Mouse (Mus musculus): ENCODE data around the gene Samhd1. TPM values are rescaled to one million over a fixed set of nuclear protein-coding genes. Genes with fewer than 3 reads are reported as not detected.

The Samhd1 gene
- polyA plus RNA-seq, 1 experiment from 2014 or later: 28.1 TPM

GRCm38 (mm10) chr2:157141962-157142361 lies 6.9 kb upstream of the Samhd1 start:
- Histone ChIP-seq H3K36me3 (ENCODE audit: control insufficient read depth, insufficient read depth, low read length) (peaks cover 10% of the 10 kb centered on the region), H3K9ac (ENCODE audit: low read length) (no peak overlapping the region), H3K4me3 (ENCODE audit: low read depth, low read length) (no peak overlapping the region), H3K9me3 (ENCODE audit: control insufficient read depth, low read length) (no peaks in the 10 kb centered on the region), H3K4me1 (replicated peaks; ENCODE audit: control insufficient read depth, insufficient read depth, low read length) (no peaks in the 10 kb centered on the region), H3K4me2 (ENCODE audit: low read length) (no peak overlapping the region), H3K27me3 (replicated peaks; ENCODE audit: control insufficient read depth, insufficient read depth, low read length) (no peaks in the 10 kb centered on the region), H3K27ac (ENCODE audit: low read depth) (no peak overlapping the region)
- DNase-seq (ENCODE audit: low spot score): no peak
- whole genome bisulfite sequencing: 87% methylated on average over 4 of the region's 4 CpGs
- ATAC-seq (replicated peaks; ENCODE audit: low FRiP score, low TSS enrichment, low read depth): no peak

DNA sequence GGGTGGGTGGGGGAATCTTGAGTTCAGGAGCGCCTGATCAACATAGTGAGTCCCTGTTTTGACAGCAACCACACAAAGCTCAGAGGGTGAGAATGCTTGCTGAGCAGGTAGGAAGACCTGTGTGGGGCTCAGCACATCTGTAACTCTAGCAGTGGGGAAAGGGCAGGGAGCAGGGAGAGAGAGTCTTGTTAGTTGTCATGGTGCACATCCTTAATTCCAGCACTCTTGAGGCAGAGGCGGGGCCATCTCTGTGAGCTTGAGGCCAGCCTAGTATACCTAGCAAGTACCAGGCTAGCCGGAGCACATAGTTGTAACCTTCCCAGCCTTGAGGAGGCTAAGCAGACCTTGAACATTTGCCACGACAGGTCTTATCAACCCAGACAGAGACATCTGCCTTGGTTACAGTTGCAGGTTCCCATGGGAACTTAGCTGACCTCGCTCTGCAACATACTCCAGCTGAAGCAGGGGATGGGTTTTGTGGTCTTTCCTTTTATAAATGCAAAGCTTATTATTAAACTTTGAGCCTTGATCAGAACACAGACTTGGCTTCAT lies 4.3 kb upstream of the Samhd1 start:
- ATAC-seq (replicated peaks; ENCODE audit: low FRiP score, low TSS enrichment, low read depth) (no peak), DNase-seq (ENCODE audit: low spot score) (no peak)
- 85% methylated on average over 5 of the region's 5 CpGs for WGBS
- Histone ChIP-seq H3K4me3 (ENCODE audit: low read depth, low read length) (no peak overlapping the region), H3K9me3 (ENCODE audit: control insufficient read depth, low read length) (no peaks in the 10 kb centered on the region), H3K27ac (ENCODE audit: low read depth) (no peak overlapping the region), H3K27me3 (replicated peaks; ENCODE audit: control insufficient read depth, insufficient read depth, low read length) (no peaks in the 10 kb centered on the region), H3K9ac (ENCODE audit: low read length) (no peak overlapping the region), H3K4me1 (replicated peaks; ENCODE audit: control insufficient read depth, insufficient read depth, low read length) (no peaks in the 10 kb centered on the region; the same call in 1 of the 2 replicates), H3K36me3 (ENCODE audit: control insufficient read depth, insufficient read depth, low read length) (no peaks in the 10 kb centered on the region), H3K4me2 (ENCODE audit: low read length) (no peak overlapping the region)

GRCm38 (mm10) chr2:157138808-157139207 lies 3.7 kb upstream of the Samhd1 start:
- no peaks in the 10 kb centered on the region for H3K36me3 ChIP-seq (ENCODE audit: control insufficient read depth, insufficient read depth, low read length)
- H3K27me3 ChIP-seq (replicated peaks; ENCODE audit: control insufficient read depth, insufficient read depth, low read length): no peaks in the 10 kb centered on the region
- no peak for DNase-seq (ENCODE audit: low spot score)
- H3K4me1 ChIP-seq (replicated peaks; ENCODE audit: control insufficient read depth, insufficient read depth, low read length): no peaks in the 10 kb centered on the region; the same call in 1 of the 2 replicates
- WGBS: 82% methylated on average over 5 of the region's 5 CpGs
- no peak for ATAC-seq (replicated peaks; ENCODE audit: low FRiP score, low TSS enrichment, low read depth)
- no peak overlapping the region for H3K9ac ChIP-seq (ENCODE audit: low read length)
- H3K4me3 ChIP-seq (ENCODE audit: low read depth, low read length): no peak overlapping the region
- H3K9me3 ChIP-seq (ENCODE audit: control insufficient read depth, low read length): no peaks in the 10 kb centered on the region
- no peak overlapping the region for H3K27ac ChIP-seq (ENCODE audit: low read depth)
- no peak overlapping the region for H3K4me2 ChIP-seq (ENCODE audit: low read length)

DNA sequence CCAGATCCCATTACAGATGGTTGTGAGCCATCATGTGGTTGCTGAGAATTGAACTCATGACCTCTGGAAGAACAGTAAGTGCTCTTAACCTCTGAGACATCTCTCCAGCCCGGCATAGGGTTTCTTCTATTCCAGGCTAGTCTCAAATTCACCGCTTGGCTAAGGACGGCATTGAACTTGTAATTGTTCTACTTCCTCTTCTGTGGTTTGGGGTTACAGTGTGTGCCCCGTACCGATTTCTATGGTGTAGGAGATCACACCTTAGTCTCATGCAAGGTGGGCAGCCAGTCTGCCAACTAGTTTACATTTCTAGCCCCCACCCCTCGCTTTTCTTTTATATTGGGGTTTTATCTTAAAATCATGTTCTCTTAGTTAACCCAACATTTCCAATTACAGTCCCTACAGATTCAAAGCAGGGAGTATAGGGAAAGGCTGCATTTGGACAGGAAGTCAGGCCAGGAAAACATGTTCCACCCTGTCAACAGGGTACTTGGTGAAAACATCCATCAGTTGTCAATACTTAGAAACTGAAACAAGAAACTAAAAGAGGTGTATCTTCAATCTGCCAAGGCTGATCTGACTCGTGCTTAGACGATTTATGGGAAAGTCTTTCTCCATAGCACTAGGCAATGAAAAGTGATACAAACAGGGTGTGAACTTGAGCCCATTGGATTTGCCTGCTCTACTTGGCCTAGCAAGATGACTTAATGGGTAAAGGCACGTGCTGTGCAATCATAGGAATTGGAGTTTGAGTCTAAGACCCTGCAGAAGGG lies 3.1 kb upstream of the Samhd1 start:
- no peaks in the 10 kb centered on the region for H3K27me3 ChIP-seq (replicated peaks; ENCODE audit: control insufficient read depth, insufficient read depth, low read length)
- ATAC-seq (replicated peaks; ENCODE audit: low FRiP score, low TSS enrichment, low read depth): no peak
- no peak overlapping the region for H3K4me3 ChIP-seq (ENCODE audit: low read depth, low read length)
- H3K36me3 ChIP-seq (ENCODE audit: control insufficient read depth, insufficient read depth, low read length): no peaks in the 10 kb centered on the region
- H3K27ac ChIP-seq (ENCODE audit: low read depth): no peak overlapping the region
- no peak for DNase-seq (ENCODE audit: low spot score)
- H3K9me3 ChIP-seq (ENCODE audit: control insufficient read depth, low read length): no peaks in the 10 kb centered on the region
- no peak overlapping the region for H3K9ac ChIP-seq (ENCODE audit: low read length)
- H3K4me2 ChIP-seq (ENCODE audit: low read length): no peak overlapping the region
- H3K4me1 ChIP-seq (replicated peaks; ENCODE audit: control insufficient read depth, insufficient read depth, low read length): no peaks in the 10 kb centered on the region; the same call in 1 of the 2 replicates
- WGBS: 89% methylated on average over 9 of the region's 9 CpGs

- Histone ChIP-seq H3K4me1 (replicated peaks; ENCODE audit: control insufficient read depth, insufficient read depth, low read length) (no peaks in the 10 kb centered on the region; the same call in 1 of the 2 replicates), H3K9me3 (ENCODE audit: control insufficient read depth, low read length) (no peaks in the 10 kb centered on the region), H3K27ac (ENCODE audit: low read depth) (peak overlapping the region; percentile 24; the same call in 1 of the 2 replicates), H3K4me2 (ENCODE audit: low read length) (no peak overlapping the region), H3K36me3 (ENCODE audit: control insufficient read depth, insufficient read depth, low read length) (no peaks in the 10 kb centered on the region), H3K9ac (ENCODE audit: low read length) (no peak overlapping the region), H3K27me3 (replicated peaks; ENCODE audit: control insufficient read depth, insufficient read depth, low read length) (no peaks in the 10 kb centered on the region), H3K4me3 (ENCODE audit: low read depth, low read length) (no peak overlapping the region)
- 52% methylated on average over 2 of the region's 2 CpGs for WGBS
- ATAC-seq (replicated peaks; ENCODE audit: low FRiP score, low TSS enrichment, low read depth): no peak
- DNase-seq (ENCODE audit: low spot score): no peak
Measured at GRCm38 (mm10) chr2:157136646-157137045, 1.6 kb upstream of the Samhd1 start.

DNA sequence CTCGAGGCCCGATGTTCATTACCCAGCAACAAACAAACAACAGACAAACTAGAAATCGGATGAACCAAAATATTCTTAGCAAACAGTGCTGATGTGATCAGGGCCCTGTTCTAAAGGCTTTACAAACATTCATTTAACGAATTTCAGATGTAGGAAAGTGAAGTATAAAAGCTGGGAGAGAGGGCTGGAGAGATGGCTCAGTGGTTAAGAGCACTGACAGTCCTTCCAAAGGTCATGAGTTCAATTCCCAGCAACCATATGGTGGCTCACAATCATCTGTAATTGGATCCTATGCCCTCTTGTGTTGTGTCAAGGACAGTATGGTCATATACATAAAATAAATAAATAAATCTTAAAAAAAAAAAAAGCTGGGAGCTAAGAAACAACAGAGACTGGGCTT lies 1.1 kb upstream of the Samhd1 start:
- no peaks in the 10 kb centered on the region for H3K36me3 ChIP-seq (ENCODE audit: control insufficient read depth, insufficient read depth, low read length)
- H3K27me3 ChIP-seq (replicated peaks; ENCODE audit: control insufficient read depth, insufficient read depth, low read length): no peaks in the 10 kb centered on the region
- H3K27ac ChIP-seq (ENCODE audit: low read depth): 0 out of 2 replicates have a peak overlapping the region, but pooled peaks have one; percentile 24

GRCm38 (mm10) chr2:157135529-157136120 lies 560 bp upstream of the Samhd1 start:
- Histone ChIP-seq H3K9ac (ENCODE audit: low read length) (peak overlapping the region; percentile 64), H3K4me2 (ENCODE audit: low read length) (peak overlapping the region; percentile 74), H3K9me3 (ENCODE audit: control insufficient read depth, low read length) (no peaks in the 10 kb centered on the region), H3K36me3 (ENCODE audit: control insufficient read depth, insufficient read depth, low read length) (no peaks in the 10 kb centered on the region), H3K4me1 (replicated peaks; ENCODE audit: control insufficient read depth, insufficient read depth, low read length) (no peaks in the 10 kb centered on the region; the same call in 1 of the 2 replicates), H3K27me3 (replicated peaks; ENCODE audit: control insufficient read depth, insufficient read depth, low read length) (no peaks in the 10 kb centered on the region), H3K4me3 (ENCODE audit: low read depth, low read length) (peak overlapping the region; percentile 76), H3K27ac (ENCODE audit: low read depth) (peak overlapping the region; percentile 65)
- WGBS: 81% methylated on average over 10 of the region's 10 CpGs
- no peak for DNase-seq (ENCODE audit: low spot score)
- ATAC-seq (replicated peaks; ENCODE audit: low FRiP score, low TSS enrichment, low read depth): peak; percentile 1; the same call in 1 of the 2 replicates

More for the DNA sequence above, 1.1 kb upstream of the Samhd1 start:
- WGBS: 88% methylated on average over 4 of the region's 4 CpGs
- Histone ChIP-seq H3K9me3 (ENCODE audit: control insufficient read depth, low read length) (no peaks in the 10 kb centered on the region), H3K9ac (ENCODE audit: low read length) (no peak overlapping the region), H3K4me1 (replicated peaks; ENCODE audit: control insufficient read depth, insufficient read depth, low read length) (no peaks in the 10 kb centered on the region; the same call in 1 of the 2 replicates), H3K4me2 (ENCODE audit: low read length) (no peak overlapping the region), H3K4me3 (ENCODE audit: low read depth, low read length) (no peak overlapping the region)
- DNase-seq (ENCODE audit: low spot score) (no peak), ATAC-seq (replicated peaks; ENCODE audit: low FRiP score, low TSS enrichment, low read depth) (no peak)

GRCm38 (mm10) chr2:157134479-157134931 lies 560 bp downstream of the Samhd1 start:
- Histone ChIP-seq H3K4me2 (ENCODE audit: low read length) (peak overlapping the region; percentile 74), H3K9me3 (ENCODE audit: control insufficient read depth, low read length) (no peaks in the 10 kb centered on the region), H3K9ac (ENCODE audit: low read length) (peak overlapping the region; percentile 64), H3K27ac (ENCODE audit: low read depth) (peak overlapping the region; percentile 65), H3K4me3 (ENCODE audit: low read depth, low read length) (peak overlapping the region; percentile 76), H3K4me1 (replicated peaks; ENCODE audit: control insufficient read depth, insufficient read depth, low read length) (no peaks in the 10 kb centered on the region; the same call in 1 of the 2 replicates), H3K27me3 (replicated peaks; ENCODE audit: control insufficient read depth, insufficient read depth, low read length) (no peaks in the 10 kb centered on the region), H3K36me3 (ENCODE audit: control insufficient read depth, insufficient read depth, low read length) (no peaks in the 10 kb centered on the region)
- ATAC-seq (replicated peaks; ENCODE audit: low FRiP score, low TSS enrichment, low read depth) (peak; percentile 70), DNase-seq (ENCODE audit: low spot score) (peak; percentile 78)
- WGBS: under 1% methylated on average over 25 of the region's 25 CpGs

Data from intestine, embryonic 14.5 days (tissue).